Mouse (Mus musculus) MEL (cell line): ENCODE measurements around the gene Rbms3. TPM values are rescaled to one million over a fixed set of nuclear protein-coding genes. Genes with fewer than 3 reads are reported as not detected.

Experiments used
- DNase-seq: peaks from one replicate; pipeline ENCODE4 v3.0.0; 2011; ENCODE audit warnings: low read depth, low spot score
- H3K27ac ChIP-seq: 2 replicates; pipeline ENCODE4 v1.5.1; 2012; ENCODE audit warnings: low read depth, mild to moderate bottlenecking, control low read depth, low read length, moderate library complexity; ENCODE audit not compliant: control insufficient read depth
- H3K27me3 ChIP-seq, 2 experiments: fragments of 150-350 bp in 1 of 2; sonication (generic) in 1 of 2; 2 replicates each; pipeline ENCODE4 v1.6.1; 2012; ENCODE audit warnings: low read length in 2 of 2, mild to moderate bottlenecking in 2 of 2, improper control_type of control experiment in 1 of 2, moderate library complexity in 1 of 2; ENCODE audit not compliant: insufficient read depth in 2 of 2, control insufficient read depth in 1 of 2
- H3K36me3 ChIP-seq, 2 experiments: 2 replicates each; pipeline ENCODE4 v1.6.1; 2012 to 2014; ENCODE audit warnings: low read length in 2 of 2, improper control_type of control experiment in 1 of 2, inconsistent platforms in 1 of 2, mild to moderate bottlenecking in 1 of 2; ENCODE audit not compliant: insufficient read depth in 2 of 2, control insufficient read depth in 1 of 2
- H3K4me1 ChIP-seq, 2 experiments: fragments of 150-350 bp in 1 of 2; sonication (generic) in 1 of 2; 2 replicates each; pipeline ENCODE4 v1.6.1; 2012; ENCODE audit warnings: low read length in 2 of 2, improper control_type of control experiment in 1 of 2, mild to moderate bottlenecking in 1 of 2; ENCODE audit not compliant: insufficient read depth in 2 of 2, control insufficient read depth in 1 of 2
- H3K4me3 ChIP-seq, 2 experiments: fragments of 150-350 bp in 1 of 2; sonication (generic) in 1 of 2; 2 replicates each; pipeline ENCODE4 v1.5.1; 2012; ENCODE audit warnings: low read depth in 2 of 2, low read length in 2 of 2, mild to moderate bottlenecking in 2 of 2, moderate library complexity in 2 of 2, control low read depth in 1 of 2, improper control_type of control experiment in 1 of 2; ENCODE audit not compliant: control insufficient read depth in 1 of 2, insufficient read depth in 1 of 2
- H3K79me2 ChIP-seq: 2 replicates; pipeline ENCODE4 v1.6.1; 2012; ENCODE audit warnings: mild to moderate bottlenecking, low read length, moderate library complexity; ENCODE audit not compliant: control insufficient read depth, poor library complexity, insufficient read depth
- H3K9ac ChIP-seq: 2 replicates; pipeline ENCODE4 v1.6.1; 2012; ENCODE audit warnings: low read depth, mild to moderate bottlenecking, control low read depth, low read length, moderate library complexity; ENCODE audit not compliant: control insufficient read depth, poor library complexity, severe bottlenecking
- H3K9me3 ChIP-seq: fragments of 150-350 bp; sonication (generic); replicated peaks from 2 replicates; pipeline ENCODE4 v1.6.1; 2012; ENCODE audit warnings: mild to moderate bottlenecking, low read length, improper control_type of control experiment, moderate library complexity; ENCODE audit not compliant: insufficient read depth
- BHLHE40 ChIP-seq: IDR thresholded peaks from 2 replicates; pipeline ENCODE4 v1.6.1; 2012; ENCODE audit warnings: low read depth, mild to moderate bottlenecking, inconsistent platforms, low read length, improper control_type of control experiment, borderline replicate concordance
- CHD2 ChIP-seq: IDR thresholded peaks from 2 replicates; pipeline ENCODE4 v1.6.1; 2011; ENCODE audit warnings: low read length, improper control_type of control experiment
- CTCF ChIP-seq, 3 experiments: IDR thresholded peaks in 2 of 3; conservative IDR thresholded peaks in 1 of 3; 2 replicates each; pipeline ENCODE4 v1.5.1; 2011 to 2012; ENCODE audit warnings: low read length in 3 of 3, low read depth in 2 of 3, mild to moderate bottlenecking in 2 of 3, improper control_type of control experiment in 1 of 3, inconsistent platforms in 1 of 3, mixed read lengths in 1 of 3, moderate library complexity in 1 of 3; ENCODE audit not compliant: control insufficient read depth in 1 of 3, insufficient read depth in 1 of 3, poor library complexity in 1 of 3, severe bottlenecking in 1 of 3
- E2F4 ChIP-seq: IDR thresholded peaks from 2 replicates; pipeline ENCODE4 v1.6.1; 2011; ENCODE audit warnings: low read depth, low read length, improper control_type of control experiment, borderline replicate concordance
- ELF1 ChIP-seq: IDR thresholded peaks from 2 replicates; pipeline ENCODE4 v1.6.1; 2014; ENCODE audit warnings: low read depth, mild to moderate bottlenecking, inconsistent platforms, low read length, improper control_type of control experiment, moderate library complexity
- ETS1 ChIP-seq: IDR thresholded peaks from 2 replicates; pipeline ENCODE4 v1.6.1; 2012; ENCODE audit warnings: low read depth, mild to moderate bottlenecking, inconsistent platforms, low read length, improper control_type of control experiment, moderate library complexity
- GABPA ChIP-seq: IDR thresholded peaks from 2 replicates; pipeline ENCODE4 v1.6.1; 2012; ENCODE audit warnings: low read depth, mild to moderate bottlenecking, inconsistent platforms, low read length, improper control_type of control experiment, moderate library complexity
- GATA1 ChIP-seq: IDR thresholded peaks from 2 replicates; pipeline ENCODE4 v1.6.1; 2011; ENCODE audit warnings: low read depth, low read length, improper control_type of control experiment
- JUND ChIP-seq: IDR thresholded peaks from 2 replicates; pipeline ENCODE4 v1.6.1; 2011; ENCODE audit warnings: low read depth, mild to moderate bottlenecking, improper control_type of control experiment, low read length
- KAT2A ChIP-seq: conservative IDR thresholded peaks from 2 replicates; pipeline ENCODE4 v1.6.1; 2012; ENCODE audit warnings: low read depth, low read length, improper control_type of control experiment, inconsistent platforms
- MAFK ChIP-seq: IDR thresholded peaks from 2 replicates; pipeline ENCODE4 v1.6.1; 2011; ENCODE audit warnings: low read depth, mild to moderate bottlenecking, low read length, improper control_type of control experiment, borderline replicate concordance
- MAX ChIP-seq: IDR thresholded peaks from 2 replicates; pipeline ENCODE4 v1.6.1; 2011; ENCODE audit warnings: low read length, improper control_type of control experiment
- MEF2A ChIP-seq: IDR thresholded peaks from 2 replicates; pipeline ENCODE4 v1.6.1; 2014; ENCODE audit warnings: low read depth, mild to moderate bottlenecking, inconsistent platforms, low read length, improper control_type of control experiment; ENCODE audit not compliant: poor library complexity, insufficient replicate concordance, severe bottlenecking; ENCODE audit errors: extremely low read depth
- MXI1 ChIP-seq: IDR thresholded peaks from 2 replicates; pipeline ENCODE4 v1.6.1; 2011; ENCODE audit warnings: mild to moderate bottlenecking, low read depth, low read length, improper control_type of control experiment
- MYB ChIP-seq: IDR thresholded peaks from 2 replicates; pipeline ENCODE4 v1.6.1; 2011; ENCODE audit warnings: mild to moderate bottlenecking, low read depth, low read length, improper control_type of control experiment
- MYC ChIP-seq: IDR thresholded peaks from 2 replicates; pipeline ENCODE4 v1.6.1; 2011; ENCODE audit warnings: low read depth, mild to moderate bottlenecking, low read length, improper control_type of control experiment, moderate library complexity
- NELFE ChIP-seq: IDR thresholded peaks from 2 replicates; pipeline ENCODE4 v1.6.1; 2011; ENCODE audit warnings: low read depth, low read length, improper control_type of control experiment
- NRF1 ChIP-seq: IDR thresholded peaks from 2 replicates; pipeline ENCODE4 v1.6.1; 2014; ENCODE audit warnings: low read depth, mild to moderate bottlenecking, inconsistent platforms, low read length, improper control_type of control experiment, moderate library complexity; ENCODE audit not compliant: poor library complexity, insufficient read depth, severe bottlenecking
- POLR2AphosphoS2 ChIP-seq: IDR thresholded peaks from 2 replicates; pipeline ENCODE4 v1.6.1; 2011; ENCODE audit warnings: low read length, improper control_type of control experiment
- POLR2AphosphoS5 ChIP-seq: IDR thresholded peaks from 2 replicates; pipeline ENCODE4 v1.6.1; 2012; ENCODE audit warnings: low read depth, borderline replicate concordance, mild to moderate bottlenecking, inconsistent platforms, low read length, moderate library complexity, mixed read lengths
- RAD21 ChIP-seq: IDR thresholded peaks from 2 replicates; pipeline ENCODE4 v1.6.1; 2011; ENCODE audit warnings: mild to moderate bottlenecking, low read depth, low read length, improper control_type of control experiment
- RCOR1 ChIP-seq: IDR thresholded peaks from 2 replicates; pipeline ENCODE4 v1.6.1; 2012; ENCODE audit warnings: low read depth, mild to moderate bottlenecking, inconsistent platforms, low read length, improper control_type of control experiment
- SMC3 ChIP-seq: IDR thresholded peaks from 2 replicates; pipeline ENCODE4 v1.6.1; 2011; ENCODE audit warnings: low read depth, low read length, improper control_type of control experiment
- TBP ChIP-seq: IDR thresholded peaks from 2 replicates; pipeline ENCODE4 v1.8.0; 2011; ENCODE audit warnings: low read depth, low read length, improper control_type of control experiment
- UBTF ChIP-seq: IDR thresholded peaks from 2 replicates; pipeline ENCODE4 v1.6.1; 2012; ENCODE audit warnings: low read depth, mild to moderate bottlenecking, inconsistent platforms, low read length, improper control_type of control experiment, moderate library complexity, borderline replicate concordance; ENCODE audit not compliant: insufficient read depth
- USF1 ChIP-seq: IDR thresholded peaks from 2 replicates; pipeline ENCODE4 v1.6.1; 2014; ENCODE audit warnings: low read depth, mild to moderate bottlenecking, inconsistent platforms, low read length, improper control_type of control experiment, moderate library complexity
- USF2 ChIP-seq, 2 experiments: IDR thresholded peaks; 2 replicates each; pipeline ENCODE4 v1.6.1; 2011 to 2012; ENCODE audit warnings: improper control_type of control experiment in 2 of 2, low read length in 2 of 2, borderline replicate concordance in 1 of 2, inconsistent platforms in 1 of 2, low read depth in 1 of 2, mild to moderate bottlenecking in 1 of 2; ENCODE audit not compliant: insufficient read depth in 1 of 2
- ZC3H11A ChIP-seq: IDR thresholded peaks from 2 replicates; pipeline ENCODE4 v1.6.1; 2012; ENCODE audit warnings: low read depth, mild to moderate bottlenecking, inconsistent platforms, low read length, improper control_type of control experiment
- ZMIZ1 ChIP-seq: IDR thresholded peaks from 2 replicates; pipeline ENCODE4 v1.6.1; 2012; ENCODE audit warnings: low read depth, mild to moderate bottlenecking, inconsistent platforms, low read length, improper control_type of control experiment, moderate library complexity
- polyA plus RNA-seq, 2 experiments: library from polyadenylated mRNA; stranded (reverse) in 1 of 2; unstranded in 1 of 2; fragments of >175 nt in 1 of 2; fragments of >200 nt in 1 of 2; gene quantifications; 2 replicates each; pipeline versions ENCODE4 v1.2.1 to v1.2.4; 2012; ENCODE audit warnings: low replicate concordance in 2 of 2, low read depth in 1 of 2; ENCODE audit not compliant: insufficient read length in 2 of 2, insufficient read depth in 1 of 2, missing spikeins in 1 of 2
- total RNA-seq: library from RNA; depleted of rRNA; stranded (reverse); fragments of 300-350 nt; gene quantifications from 2 replicates; pipeline ENCODE4 v1.2.3, GENCODE M21; 2012

Gene Rbms3
- total and polyA plus RNA-seq, 3 experiments: not detected

DNA sequence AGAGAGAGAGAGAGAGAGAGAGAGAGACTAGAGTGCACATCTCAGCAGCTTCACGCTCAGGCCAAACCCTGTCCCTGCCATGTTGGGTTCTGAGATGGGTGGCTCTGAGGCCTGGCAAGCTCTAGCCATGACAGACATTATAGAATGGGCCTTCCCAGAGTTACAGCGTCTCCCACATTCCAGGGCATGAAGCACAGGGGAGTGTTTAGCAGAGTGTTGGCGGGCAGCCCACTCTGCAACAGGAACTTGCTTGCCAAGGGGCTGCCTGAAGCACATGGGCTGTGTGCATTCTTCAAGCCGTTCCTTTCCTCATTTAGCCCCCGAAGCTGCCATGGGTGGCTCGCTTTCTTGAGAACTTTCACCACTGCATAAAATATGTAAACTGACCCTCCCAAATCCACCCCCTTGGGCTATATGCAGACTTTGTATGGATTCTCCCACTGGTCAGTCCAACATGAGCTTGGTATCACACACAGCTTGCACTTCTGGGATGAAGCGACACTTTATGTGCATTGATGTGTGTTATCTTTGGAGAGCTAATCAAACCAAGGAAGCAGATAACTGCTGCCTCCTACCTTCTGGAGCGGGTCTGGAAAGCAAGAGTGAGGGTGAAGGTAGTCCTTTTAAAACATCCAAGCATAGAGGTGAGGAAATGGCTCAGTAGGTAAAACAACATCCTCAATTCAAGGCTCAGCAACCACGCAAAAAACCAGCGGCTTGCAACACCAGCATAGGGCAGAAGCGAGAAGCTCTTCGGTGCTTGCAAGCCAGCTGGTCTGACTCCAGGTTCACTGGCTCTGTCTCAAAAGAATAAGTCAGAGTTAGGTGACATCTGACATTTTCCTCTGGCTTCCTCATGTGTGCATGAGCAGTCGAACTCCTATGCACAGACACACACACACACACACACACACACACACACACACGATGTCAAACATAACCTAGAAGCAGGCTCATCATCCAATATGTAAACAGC, 436.9 kb downstream of the Rbms3 start:
- no peaks in the 10 kb centered on the region for H3K9me3 ChIP-seq
- TF ChIP-seq KAT2A (no peak), ETS1 (no peak), JUND (no peak), CTCF (IDR thresholded peaks at IDR 0.05 in 2 of 3, conservative IDR thresholded peaks at IDR 0.05 in 1 of 3; ENCODE audit: control insufficient read depth in 1 of 3, insufficient read depth in 1 of 3, low read depth in 2 of 3, low read length in 3 of 3, poor library complexity in 1 of 3, severe bottlenecking in 1 of 3) (no peak), MYB (no peak), UBTF (no peak), USF2 (IDR thresholded peaks at IDR 0.05; ENCODE audit: borderline replicate concordance in 1 of 2, insufficient read depth in 1 of 2, low read depth in 1 of 2, low read length in 2 of 2) (no peak), POLR2AphosphoS2 (no peak), E2F4 (no peak), MXI1 (no peak), CHD2 (no peak), MAFK (no peak), MEF2A (no peak), USF1 (no peak), ZMIZ1 (no peak), GABPA (no peak), ZC3H11A (no peak), NELFE (no peak), SMC3 (no peak)

DNA sequence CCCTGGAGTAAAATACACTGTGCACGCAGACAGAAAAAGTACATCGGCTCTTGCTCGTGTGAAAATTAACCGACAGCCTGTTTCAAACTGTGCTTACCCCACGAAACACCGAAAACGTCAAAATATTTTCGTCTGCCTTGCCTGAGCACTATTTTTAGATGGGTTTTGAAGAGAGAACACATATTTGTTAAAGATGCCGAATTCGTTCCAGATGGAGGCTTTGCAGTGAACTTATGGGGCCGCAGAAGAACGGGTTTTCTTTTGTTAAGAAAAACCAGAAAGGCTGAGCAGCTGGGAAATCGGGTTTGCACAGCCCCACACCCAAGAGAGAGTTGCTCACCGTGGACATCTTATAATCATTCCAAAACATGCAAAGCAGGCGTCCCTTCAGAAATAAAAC, 437.6 kb downstream of the Rbms3 start:
- Histone ChIP-seq H3K9ac (no peak overlapping the region), H3K79me2 (no peaks in the 10 kb centered on the region), H3K27me3 (no peaks in the 10 kb centered on the region), H3K36me3 (no peaks in the 10 kb centered on the region), H3K4me3 (no peak overlapping the region), H3K4me1 (no peaks in the 10 kb centered on the region), H3K9me3 (no peaks in the 10 kb centered on the region), H3K27ac (no peak overlapping the region)
- no peak for TF ChIP-seq RAD21
- TF ChIP-seq NRF1: no peak
- no peak for TF ChIP-seq POLR2AphosphoS5
- no peak for TF ChIP-seq CTCF (IDR thresholded peaks at IDR 0.05 in 2 of 3, conservative IDR thresholded peaks at IDR 0.05 in 1 of 3; ENCODE audit: control insufficient read depth in 1 of 3, insufficient read depth in 1 of 3, low read depth in 2 of 3, low read length in 3 of 3, poor library complexity in 1 of 3, severe bottlenecking in 1 of 3)
- TF ChIP-seq MAX: no peak
- no peak for TF ChIP-seq BHLHE40
- no peak for TF ChIP-seq MXI1
- TF ChIP-seq KAT2A: no peak
- TF ChIP-seq MYC: no peak
- no peak for TF ChIP-seq POLR2AphosphoS2
- no peak for TF ChIP-seq RCOR1
- TF ChIP-seq ELF1: no peak
- no peak for TF ChIP-seq GATA1
- TF ChIP-seq GABPA: no peak
- TF ChIP-seq ETS1: no peak
- no peak for TF ChIP-seq MEF2A
- no peak for TF ChIP-seq TBP
- no peak for TF ChIP-seq ZC3H11A
- no peak for DNase-seq

More for the DNA sequence above, 436.9 kb downstream of the Rbms3 start:
- Histone ChIP-seq H3K27me3 (no peaks in the 10 kb centered on the region), H3K27ac (no peak overlapping the region), H3K79me2 (no peaks in the 10 kb centered on the region), H3K9ac (no peak overlapping the region), H3K4me1 (no peaks in the 10 kb centered on the region), H3K4me3 (no peak overlapping the region), H3K36me3 (no peaks in the 10 kb centered on the region)
- no peak for DNase-seq
